Mouse (Mus musculus) embryonic facial prominence, embryonic 12.5 days (tissue): Measurements from ENCODE around the gene Zfp541. TPM values are rescaled to one million over a fixed set of nuclear protein-coding genes. Genes with fewer than 3 reads are reported as not detected.

Source experiments
- ATAC-seq: fragments of 200-750 bp; cut with Nextera tagmentation; 2 replicates; pipeline ENCODE4 v1.8.0; 2017; ENCODE audit not compliant: insufficient number of reproducible peaks, insufficient read depth, low FRiP score, low TSS enrichment
- H3K27ac ChIP-seq: fragments of 300-500 bp; sonication (generic); 2 replicates; pipeline ENCODE4 v1.5.1; 2016; ENCODE audit warnings: mild to moderate bottlenecking
- H3K27me3 ChIP-seq: fragments of 300-500 bp; sonication (generic); 2 replicates; pipeline ENCODE4 v1.6.1; 2016; ENCODE audit warnings: mild to moderate bottlenecking, moderate library complexity
- H3K36me3 ChIP-seq: fragments of 300-500 bp; sonication (generic); 2 replicates; pipeline ENCODE4 v1.6.1; 2016; ENCODE audit warnings: mild to moderate bottlenecking
- H3K4me1 ChIP-seq: fragments of 300-500 bp; sonication (generic); 2 replicates; pipeline ENCODE4 v1.6.1; 2016
- H3K4me2 ChIP-seq: fragments of 300-500 bp; sonication (generic); replicated peaks from 2 replicates; pipeline ENCODE4 v1.6.1; 2016; ENCODE audit warnings: mild to moderate bottlenecking, moderate library complexity
- H3K4me3 ChIP-seq: fragments of 300-500 bp; sonication (generic); 2 replicates; pipeline ENCODE4 v1.5.1; 2016; ENCODE audit warnings: mild to moderate bottlenecking
- H3K9ac ChIP-seq: fragments of 300-500 bp; sonication (generic); 2 replicates; pipeline ENCODE4 v1.6.1; 2016; ENCODE audit warnings: mild to moderate bottlenecking, moderate library complexity
- H3K9me3 ChIP-seq: fragments of 300-500 bp; sonication (generic); 2 replicates; pipeline ENCODE4 v1.6.1; 2016; ENCODE audit warnings: mild to moderate bottlenecking, moderate library complexity
- WGBS: fragments of 180-500 bp; shearing (Covaris S2); methylation state at CpG from one replicate; pipeline ENCODE4 v1.1.7; 2016; 5-methylcytosine and 5-hydroxymethylcytosine counted together
- polyA plus RNA-seq: library from polyadenylated mRNA; unstranded; fragments of >200 nt; fragmentation: Nextera tagmentation; extraction: Ambion mirVana; gene quantifications from 2 replicates; pipeline ENCODE4 v1.2.1, GENCODE M21; 2016

The Zfp541 gene
- polyA plus RNA-seq, 1 experiment from 2014 or later: 0.18 TPM

GRCm38 (mm10) chr7:16031072-16031471 lies 30.5 kb upstream of the Zfp541 start:
- 82% methylated on average over 4 of the region's 4 CpGs for WGBS
- Histone ChIP-seq H3K36me3 (peaks cover 19% of the 10 kb centered on the region), H3K27me3 (no peaks in the 10 kb centered on the region), H3K9ac (no peak overlapping the region), H3K4me2 (no peak overlapping the region), H3K4me3 (no peak overlapping the region), H3K9me3 (peaks cover 5% of the 10 kb centered on the region; the same call in 1 of the 2 replicates), H3K27ac (no peak overlapping the region), H3K4me1 (no peaks in the 10 kb centered on the region)
- no peak for ATAC-seq

- H3K36me3 ChIP-seq: peaks cover 19% of the 10 kb centered on the region
- no peak overlapping the region for H3K27ac ChIP-seq
- no peaks in the 10 kb centered on the region for H3K4me1 ChIP-seq
- H3K4me3 ChIP-seq: no peak overlapping the region
- H3K27me3 ChIP-seq: no peaks in the 10 kb centered on the region
- H3K4me2 ChIP-seq: no peak overlapping the region
- 98% methylated on average over 1 of the region's 1 CpGs for WGBS
- no peak overlapping the region for H3K9ac ChIP-seq
- H3K9me3 ChIP-seq: peaks cover 5% of the 10 kb centered on the region; the same call in 1 of the 2 replicates
- no peak for ATAC-seq
Observed at GRCm38 (mm10) chr7:16033059-16033458, 28.6 kb upstream of the Zfp541 start.

GRCm38 (mm10) chr7:16033580-16034461 lies 27.8 kb upstream of the Zfp541 start:
- Histone ChIP-seq H3K4me2 (no peak overlapping the region), H3K9me3 (peaks cover 5% of the 10 kb centered on the region; the same call in 1 of the 2 replicates), H3K9ac (no peak overlapping the region), H3K4me1 (no peaks in the 10 kb centered on the region), H3K4me3 (no peak overlapping the region), H3K27me3 (no peaks in the 10 kb centered on the region), H3K36me3 (peaks cover 19% of the 10 kb centered on the region), H3K27ac (no peak overlapping the region)
- 93% methylated on average over 8 of the region's 8 CpGs for WGBS
- ATAC-seq: no peak

- H3K9me3 ChIP-seq: no peaks in the 10 kb centered on the region
- 93% methylated on average over 6 of the region's 6 CpGs for WGBS
- H3K36me3 ChIP-seq: peaks cover 7% of the 10 kb centered on the region
- H3K27ac ChIP-seq: no peak overlapping the region
- no peak for ATAC-seq
- H3K27me3 ChIP-seq: no peaks in the 10 kb centered on the region
- no peak overlapping the region for H3K4me3 ChIP-seq
- 0 out of 2 replicates have a peak, but pooled peaks cover 5% of the 10 kb centered on the region for H3K4me1 ChIP-seq
- H3K9ac ChIP-seq: no peak overlapping the region
- H3K4me2 ChIP-seq: no peak overlapping the region
Observed at GRCm38 (mm10) chr7:16036972-16037371, 24.6 kb upstream of the Zfp541 start.

GRCm38 (mm10) chr7:16039363-16039762 lies 22.3 kb upstream of the Zfp541 start:
- Histone ChIP-seq H3K36me3 (no peaks in the 10 kb centered on the region), H3K4me2 (no peak overlapping the region), H3K27ac (no peak overlapping the region), H3K4me3 (no peak overlapping the region), H3K4me1 (peaks cover 21% of the 10 kb centered on the region), H3K9me3 (no peaks in the 10 kb centered on the region), H3K9ac (no peak overlapping the region), H3K27me3 (no peaks in the 10 kb centered on the region)
- WGBS: 97% methylated on average over 5 of the region's 5 CpGs
- ATAC-seq: no peak

GRCm38 (mm10) chr7:16041208-16041607 lies 20.4 kb upstream of the Zfp541 start:
- Histone ChIP-seq H3K9ac (no peak overlapping the region), H3K9me3 (no peaks in the 10 kb centered on the region), H3K4me2 (no peak overlapping the region), H3K4me3 (no peak overlapping the region), H3K36me3 (no peaks in the 10 kb centered on the region), H3K27ac (no peak overlapping the region), H3K4me1 (peaks cover 40% of the 10 kb centered on the region), H3K27me3 (no peaks in the 10 kb centered on the region)
- 88% methylated on average over 2 of the region's 2 CpGs for WGBS
- ATAC-seq: no peak

GRCm38 (mm10) chr7:16042850-16043775 lies 18.5 kb upstream of the Zfp541 start:
- no peak overlapping the region for H3K4me3 ChIP-seq
- H3K36me3 ChIP-seq: no peaks in the 10 kb centered on the region
- H3K27me3 ChIP-seq: no peaks in the 10 kb centered on the region
- 59% methylated on average over 10 of the region's 10 CpGs for WGBS
- peaks cover 40% of the 10 kb centered on the region for H3K4me1 ChIP-seq
- no peak overlapping the region for H3K9ac ChIP-seq
- no peak for ATAC-seq
- peak overlapping the region; percentile 81 for H3K4me2 ChIP-seq
- no peaks in the 10 kb centered on the region for H3K9me3 ChIP-seq
- H3K27ac ChIP-seq: peak overlapping the region; percentile 98; the same call in 1 of the 2 replicates

- H3K9me3 ChIP-seq: no peaks in the 10 kb centered on the region
- H3K4me2 ChIP-seq: peak overlapping the region; percentile 81
- 7% methylated on average over 3 of the region's 3 CpGs for WGBS
- peaks cover 41% of the 10 kb centered on the region for H3K4me1 ChIP-seq
- ATAC-seq: no peak
- H3K36me3 ChIP-seq: no peaks in the 10 kb centered on the region
- H3K4me3 ChIP-seq: 0 out of 2 replicates have a peak overlapping the region, but pooled peaks have one; percentile 0
- H3K27ac ChIP-seq: peak overlapping the region; percentile 98
- H3K27me3 ChIP-seq: no peaks in the 10 kb centered on the region
- H3K9ac ChIP-seq: no peak overlapping the region; the same call in 1 of the 2 replicates
Observed at GRCm38 (mm10) chr7:16043861-16044435, 17.7 kb upstream of the Zfp541 start.

GRCm38 (mm10) chr7:16044531-16044930 lies 17.1 kb upstream of the Zfp541 start:
- 7% methylated on average over 5 of the region's 5 CpGs for WGBS
- H3K27me3 ChIP-seq: no peaks in the 10 kb centered on the region
- H3K4me2 ChIP-seq: peak overlapping the region; percentile 81
- H3K4me3 ChIP-seq: 0 out of 2 replicates have a peak overlapping the region, but pooled peaks have one; percentile 0
- no peak for ATAC-seq
- H3K36me3 ChIP-seq: no peaks in the 10 kb centered on the region
- H3K9me3 ChIP-seq: no peaks in the 10 kb centered on the region
- peak overlapping the region; percentile 98 for H3K27ac ChIP-seq
- H3K9ac ChIP-seq: no peak overlapping the region
- H3K4me1 ChIP-seq: peaks cover 47% of the 10 kb centered on the region

GRCm38 (mm10) chr7:16045538-16045937 lies 16.1 kb upstream of the Zfp541 start:
- H3K27me3 ChIP-seq: no peaks in the 10 kb centered on the region
- peaks cover 57% of the 10 kb centered on the region for H3K4me1 ChIP-seq
- ATAC-seq: no peak
- no peaks in the 10 kb centered on the region for H3K36me3 ChIP-seq
- peak overlapping the region; percentile 94 for H3K4me3 ChIP-seq
- peak overlapping the region; percentile 81 for H3K4me2 ChIP-seq
- peak overlapping the region; percentile 98; the same call in 1 of the 2 replicates for H3K9ac ChIP-seq
- WGBS: 37% methylated on average over 2 of the region's 2 CpGs
- no peaks in the 10 kb centered on the region for H3K9me3 ChIP-seq
- peak overlapping the region; percentile 98 for H3K27ac ChIP-seq

- Histone ChIP-seq H3K9me3 (no peaks in the 10 kb centered on the region), H3K27ac (peak overlapping the region; percentile 98), H3K4me2 (peak overlapping the region; percentile 81), H3K4me3 (peak overlapping the region; percentile 94), H3K27me3 (no peaks in the 10 kb centered on the region), H3K9ac (peak overlapping the region; percentile 98), H3K4me1 (peaks cover 58% of the 10 kb centered on the region), H3K36me3 (no peaks in the 10 kb centered on the region)
- ATAC-seq: peak; percentile 11; the same call in 1 of the 2 replicates
- 2% methylated on average over 7 of the region's 7 CpGs for WGBS
Observed at GRCm38 (mm10) chr7:16046101-16046480, 15.5 kb upstream of the Zfp541 start.
